Mouse (Mus musculus): ENCODE measurements around the gene Kpna6. TPM values are rescaled to one million over a fixed set of nuclear protein-coding genes. Genes with fewer than 3 reads are reported as not detected.
A peak's percentile ranks its signal among the peaks of the same experiment; 100 is the strongest.

The Kpna6 gene
- total RNA-seq, 2 experiments from 2014 or later = 70.4 to 80.6 TPM

- no peak for DNase-seq
Observed at GRCm38 (mm10) chr4:129618031-129618430, 54.5 kb downstream of the Kpna6 start.

- no peak for DNase-seq
Observed at GRCm38 (mm10) chr4:129617121-129617641, 55.4 kb downstream of the Kpna6 start.

- no peak for DNase-seq
Observed at GRCm38 (mm10) chr4:129616631-129617030, 55.9 kb downstream of the Kpna6 start.

- DNase-seq = no peak
Observed at GRCm38 (mm10) chr4:129615801-129616290, 56.7 kb downstream of the Kpna6 start.

GRCm38 (mm10) chr4:129614093-129614492, 58.5 kb downstream of the Kpna6 start, which contains the start of gene Dcdc2b:
TSS of gene Dcdc2b (minus strand) at chr4:129614257.
- no peak for DNase-seq

DNA sequence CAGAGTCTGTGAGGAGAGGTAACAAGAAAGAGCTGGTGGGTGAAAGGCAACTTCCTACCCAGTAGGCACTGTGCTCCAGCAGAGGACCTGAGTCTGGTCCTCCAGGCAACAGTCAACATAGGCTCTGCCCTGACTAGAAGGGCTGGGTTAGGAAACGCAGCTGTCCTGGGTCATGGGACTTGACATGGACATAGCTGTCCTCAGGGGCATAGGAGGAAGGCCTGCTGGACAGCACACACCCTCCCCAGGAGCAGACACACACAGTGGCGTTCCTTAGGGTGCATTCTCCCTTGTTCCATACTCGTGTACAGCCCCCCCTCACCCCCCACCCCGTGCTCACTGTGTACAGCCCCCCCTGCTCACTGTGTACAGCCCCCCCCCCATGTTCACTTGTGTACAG, 62.1 kb downstream of the Kpna6 start:
- no peak for DNase-seq

DNA sequence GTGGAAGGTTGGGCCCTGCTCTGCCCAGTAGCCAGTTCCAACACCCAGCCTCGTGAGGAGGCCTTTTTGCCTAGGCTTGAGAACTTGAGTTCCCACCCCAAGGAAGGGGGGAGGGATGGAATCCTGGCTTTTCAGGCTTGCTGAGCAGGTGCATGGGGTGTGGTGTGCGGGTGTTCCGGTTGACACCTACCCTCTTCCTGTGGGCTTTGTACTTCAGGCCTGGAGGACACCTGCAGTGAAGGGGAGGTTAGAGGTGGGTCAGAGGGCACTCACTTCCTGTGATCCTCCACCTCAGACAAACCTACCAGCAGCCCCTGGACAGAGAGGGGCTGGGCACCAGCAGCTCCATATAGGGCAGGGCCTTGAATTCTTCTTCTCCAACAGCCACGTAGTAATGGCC, 62.5 kb downstream of the Kpna6 start:
- DNase-seq = no peak

DNA sequence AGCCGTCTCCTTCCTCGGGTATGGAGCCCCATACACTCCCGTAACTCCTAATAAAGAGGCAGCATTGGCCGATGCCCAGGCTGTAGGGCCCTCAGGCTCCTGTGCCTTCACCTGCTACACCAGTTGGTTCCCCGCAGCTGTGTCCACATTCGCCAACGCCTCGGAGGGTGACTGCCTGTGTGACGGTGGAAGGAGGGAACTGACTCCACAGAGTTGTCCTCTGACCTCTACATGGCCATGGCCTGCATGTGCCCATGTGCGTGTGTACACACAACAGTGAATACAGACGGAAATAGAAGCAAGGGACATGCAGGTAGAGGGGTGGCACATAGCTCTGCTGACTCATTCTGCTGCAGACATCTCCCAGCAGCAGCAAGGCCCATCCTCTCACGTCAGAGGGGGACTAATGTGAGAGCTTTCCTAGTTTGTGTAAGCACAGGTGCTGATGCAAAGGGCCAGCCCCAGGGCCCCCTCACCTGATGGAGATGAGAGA, 63.4 kb downstream of the Kpna6 start:
- no peak for DNase-seq

GRCm38 (mm10) chr4:129608426-129609025, 64.0 kb downstream of the Kpna6 start:
- peak; percentile 88 for DNase-seq

GRCm38 (mm10) chr4:129600233-129601158, 72.1 kb downstream of the Kpna6 start, which contains the start of the genes Eif3i and Tmem234:
TSS of gene Eif3i (minus strand) at chr4:129600648.
TSS of gene Tmem234 (plus strand) at chr4:129600668.
- DNase-seq = peak; percentile 90

Small RNA genes within 50 kb of the gene (microRNA-seq; reads per million reads assigned to microRNA genes)
- not detected for gene Mir7016

Other genes starting within 250 kb of the Kpna6 start
- under 1 TPM; 0.33 to 0.39 TPM for gene Zbtb8b, start 231.9 kb downstream of the Kpna6 start, total RNA-seq (2021)
- gene Bsdc1, start 211.2 kb downstream of the Kpna6 start, total RNA-seq (2021) = 10 to 100 TPM; 41.3 to 45.7 TPM
- not detected for gene Tssk3, start 181.7 kb downstream of the Kpna6 start, total RNA-seq (2021)
- not detected for gene Fam229a, start 181.6 kb downstream of the Kpna6 start, total RNA-seq (2021)
- gene Marcksl1, start 159.2 kb downstream of the Kpna6 start, total RNA-seq (2021) = 10 to 100 TPM; 75.3 to 85.9 TPM
- gene Hdac1, start 130.1 kb downstream of the Kpna6 start, total RNA-seq (2021) = 10 to 100 TPM; 54.5 to 59.1 TPM
- gene Lck, start 99.1 kb downstream of the Kpna6 start, total RNA-seq (2021) = 1 to 10 TPM; 8.1 to 9.8 TPM
- 10 to 100 TPM; 24.4 to 28.1 TPM for gene Fam167b, start 94.2 kb downstream of the Kpna6 start, total RNA-seq (2021)
- gene Eif3i, start 72.1 kb downstream of the Kpna6 start, total RNA-seq (2021) = 100 to 1,000 TPM; 192 to 198 TPM
- gene Tmem234, start 72.1 kb downstream of the Kpna6 start, total RNA-seq (2021) = 10 to 100 TPM; 83.6 to 86.2 TPM
- 1 to 10 TPM in 1 of 2 experiments, under 1 TPM in 1; 0.99 to 2.0 TPM for gene Dcdc2b, start 58.5 kb downstream of the Kpna6 start, total RNA-seq (2021)
- 10 to 100 TPM; 17.4 to 28.2 TPM for gene Iqcc, start 53.7 kb downstream of the Kpna6 start, total RNA-seq (2021)
- 10 to 100 TPM; 59.4 to 64.4 TPM for gene Ccdc28b, start 48.8 kb downstream of the Kpna6 start, total RNA-seq (2021)
- gene Txlna, start 31.7 kb downstream of the Kpna6 start, total RNA-seq (2021) = 10 to 100 TPM; 56.7 to 61.2 TPM
- 10 to 100 TPM in 1 of 2 experiments, 1 to 10 TPM in 1; 9.7 to 11.4 TPM for gene Tmem39b, start 24.1 kb upstream of the Kpna6 start, total RNA-seq (2021)
- 10 to 100 TPM; 64.3 to 83.7 TPM for gene Khdrbs1, start 69.5 kb upstream of the Kpna6 start, total RNA-seq (2021)
- 100 to 1,000 TPM; 260 to 289 TPM for gene Ptp4a2, start 138.5 kb upstream of the Kpna6 start, total RNA-seq (2021)